Mouse (Mus musculus) adrenal gland, postnatal 14 days (tissue): ENCODE measurements at regions not wholly inside any gene's neighbourhood (a gene's known extent, or its start where the extent isn't known, plus 50 kb on each side); places are given as distances from the start of the nearest gene placed in this dataset.
A peak's percentile ranks its signal among the peaks of the same experiment; 100 is the strongest.

Experiments used
- DNase-seq: peaks from one replicate; pipeline ENCODE4 v3.0.0; 2021; ENCODE audit warnings: mixed read lengths

GRCm38 (mm10) chr10:84088799-84089778 lies 351.3 kb downstream of the Nuak1 start:
- no peak for DNase-seq

GRCm38 (mm10) chr10:84093919-84094318 lies 346.5 kb downstream of the Nuak1 start:
- DNase-seq: no peak

- DNase-seq: no peak
These were observed 343.2 kb downstream of the Nuak1 start for GRCm38 (mm10) chr10:84097196-84097595.

- peak; percentile 20 for DNase-seq
These were observed 336.4 kb downstream of the Nuak1 start for GRCm38 (mm10) chr10:84103985-84104384.

GRCm38 (mm10) chr10:84104556-84104955 lies 335.8 kb downstream of the Nuak1 start:
- DNase-seq: no peak

- DNase-seq: no peak
These were observed 330.6 kb downstream of the Nuak1 start for GRCm38 (mm10) chr10:84109680-84110371.

GRCm38 (mm10) chr10:84110372-84110985 lies 329.9 kb downstream of the Nuak1 start:
- no peak for DNase-seq

GRCm38 (mm10) chr10:84111502-84111901 lies 328.9 kb downstream of the Nuak1 start:
- no peak for DNase-seq

GRCm38 (mm10) chr10:84111909-84112308 lies 328.5 kb downstream of the Nuak1 start:
- no peak for DNase-seq

- no peak for DNase-seq
These were observed 320.3 kb downstream of the Nuak1 start for GRCm38 (mm10) chr10:84119952-84120550.

- no peak for DNase-seq
These were observed 303.3 kb downstream of the Nuak1 start for GRCm38 (mm10) chr10:84137019-84137658.

GRCm38 (mm10) chr10:84142741-84143454 lies 297.5 kb downstream of the Nuak1 start:
- no peak for DNase-seq

- no peak for DNase-seq
These were observed 296.6 kb downstream of the Nuak1 start for GRCm38 (mm10) chr10:84143674-84144343.

GRCm38 (mm10) chr10:84144344-84144687 lies 296.1 kb downstream of the Nuak1 start:
- DNase-seq: no peak

- no peak for DNase-seq
These were observed 293.0 kb downstream of the Nuak1 start for GRCm38 (mm10) chr10:84147305-84147984.

- no peak for DNase-seq
These were observed 276.6 kb downstream of the Nuak1 start for GRCm38 (mm10) chr10:84163752-84164151.

- DNase-seq: no peak
These were observed 274.4 kb downstream of the Nuak1 start for GRCm38 (mm10) chr10:84165832-84166567.

- DNase-seq: peak; percentile 28
These were observed 273.9 kb downstream of the Nuak1 start for GRCm38 (mm10) chr10:84166568-84166905.

GRCm38 (mm10) chr10:84172828-84173321 lies 267.5 kb downstream of the Nuak1 start:
- peak; percentile 47 for DNase-seq
